Mouse (Mus musculus) ES-Bruce4 (cell line): ENCODE results near the gene Dalrd3.

Source experiments
- CTCF ChIP-seq: IDR thresholded peaks from one replicate; pipeline ENCODE4 v1.8.1; 2011; ENCODE audit warnings: low read depth, low read length
- POLR2A ChIP-seq: IDR thresholded peaks from one replicate; pipeline ENCODE4 v1.8.1; 2011; ENCODE audit warnings: low read length; ENCODE audit not compliant: insufficient read depth

- TF ChIP-seq POLR2A (no peak), CTCF (no peak)
These were observed 23.7 kb upstream of the Dalrd3 start for GRCm38 (mm10) chr9:108545986-108546385.
